Mouse (Mus musculus) gonadal fat pad, adult 2 months (tissue): Measurements from ENCODE around the gene Osbp2. TPM values are rescaled to one million over a fixed set of nuclear protein-coding genes. Genes with fewer than 3 reads are reported as not detected.

Experiments
- DNase-seq: peaks from one replicate; pipeline ENCODE4 v3.0.0-alpha.2; 2012; ENCODE audit warnings: low read depth
- polyA plus RNA-seq: library from polyadenylated mRNA; depleted of rRNA; stranded (reverse); fragments of >200 nt; gene quantifications from 2 replicates; pipeline ENCODE4 v1.2.3, GENCODE M21; 2012

The Osbp2 gene
- polyA plus RNA-seq, 1 experiment = 8.6 TPM

DNA sequence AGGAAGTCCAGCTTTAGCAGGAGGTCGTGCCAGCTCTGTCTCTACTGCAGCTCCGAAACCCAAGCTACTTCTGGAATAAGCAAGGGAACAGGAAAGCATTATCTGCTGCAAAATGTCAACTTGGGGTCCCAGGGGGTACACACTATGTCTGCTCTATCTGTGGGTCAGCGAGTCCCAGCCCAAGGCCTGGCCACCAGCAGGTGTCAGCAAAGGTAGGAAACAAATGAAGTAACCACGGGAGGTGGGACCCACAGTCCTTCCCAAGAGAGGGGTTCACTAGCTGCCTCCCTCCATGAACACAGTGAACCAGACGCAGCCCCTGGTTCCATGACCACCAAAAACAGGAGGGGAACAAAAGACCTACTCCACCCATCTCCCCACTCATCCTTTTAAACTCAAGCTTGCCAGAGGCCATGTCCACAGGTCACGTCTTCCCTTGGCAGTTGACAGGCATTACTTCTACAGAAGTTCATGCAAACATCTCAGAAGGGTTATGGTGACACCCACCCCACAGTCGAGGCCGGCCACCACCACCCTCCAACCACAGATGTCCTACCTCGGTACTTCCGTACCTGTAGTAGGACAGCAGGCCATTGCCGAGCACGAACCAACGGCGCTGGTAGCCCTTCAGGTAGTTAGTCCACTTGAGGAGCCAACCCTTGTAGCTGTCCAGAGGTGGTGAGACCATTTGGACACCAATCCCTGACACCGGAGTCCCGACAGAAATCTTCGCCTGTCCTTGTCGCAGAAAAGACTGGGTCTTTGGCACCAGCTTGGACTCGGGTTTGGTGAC, 846 bp downstream of the Osbp2 start:
- no peak for DNase-seq

DNA sequence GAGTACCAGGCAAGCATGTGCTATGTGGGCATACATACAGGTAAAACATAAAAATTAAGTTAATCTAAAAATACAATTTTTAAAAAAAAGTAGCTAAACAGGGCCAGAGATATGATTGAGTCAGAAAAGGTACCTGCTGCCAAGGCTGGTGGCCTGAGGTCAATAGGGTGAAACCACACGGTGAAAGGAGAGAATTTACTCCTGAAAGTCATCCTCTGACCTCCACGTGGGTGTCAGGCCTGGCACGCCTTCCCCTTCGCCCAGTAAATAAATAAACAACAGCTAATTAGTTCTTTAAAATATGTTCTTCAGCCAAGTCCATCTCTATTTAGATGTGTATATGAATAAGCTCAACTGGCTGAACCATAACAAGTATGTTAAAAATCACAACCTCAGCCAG, 3.3 kb downstream of the Osbp2 start:
- DNase-seq = no peak

DNA sequence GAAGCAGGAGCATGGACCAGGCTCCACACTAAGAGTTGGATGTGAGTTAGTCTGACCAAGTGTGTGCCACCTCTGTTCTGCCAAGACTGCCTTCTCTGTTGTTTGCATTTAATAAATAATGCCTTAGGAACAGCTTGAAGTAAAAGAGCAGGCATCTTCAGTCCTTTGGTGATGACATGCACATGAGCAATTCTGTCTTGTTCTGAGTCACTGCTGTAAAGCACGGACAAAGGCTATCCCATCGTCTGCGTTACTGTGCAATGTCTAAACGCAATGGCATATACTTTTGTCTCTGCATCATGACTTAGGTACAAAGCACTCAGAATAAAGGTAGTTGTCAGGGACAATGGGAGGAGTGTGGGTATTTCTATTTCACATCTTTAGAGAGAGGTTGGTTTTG, 3.9 kb downstream of the Osbp2 start:
- no peak for DNase-seq

- DNase-seq = no peak
Observed at GRCm38 (mm10) chr11:3857902-3858301, 5.8 kb downstream of the Osbp2 start.

- DNase-seq = no peak
Observed at GRCm38 (mm10) chr11:3855846-3856245, 7.9 kb downstream of the Osbp2 start.

GRCm38 (mm10) chr11:3854156-3854555, 9.5 kb downstream of the Osbp2 start:
- DNase-seq = no peak

DNA sequence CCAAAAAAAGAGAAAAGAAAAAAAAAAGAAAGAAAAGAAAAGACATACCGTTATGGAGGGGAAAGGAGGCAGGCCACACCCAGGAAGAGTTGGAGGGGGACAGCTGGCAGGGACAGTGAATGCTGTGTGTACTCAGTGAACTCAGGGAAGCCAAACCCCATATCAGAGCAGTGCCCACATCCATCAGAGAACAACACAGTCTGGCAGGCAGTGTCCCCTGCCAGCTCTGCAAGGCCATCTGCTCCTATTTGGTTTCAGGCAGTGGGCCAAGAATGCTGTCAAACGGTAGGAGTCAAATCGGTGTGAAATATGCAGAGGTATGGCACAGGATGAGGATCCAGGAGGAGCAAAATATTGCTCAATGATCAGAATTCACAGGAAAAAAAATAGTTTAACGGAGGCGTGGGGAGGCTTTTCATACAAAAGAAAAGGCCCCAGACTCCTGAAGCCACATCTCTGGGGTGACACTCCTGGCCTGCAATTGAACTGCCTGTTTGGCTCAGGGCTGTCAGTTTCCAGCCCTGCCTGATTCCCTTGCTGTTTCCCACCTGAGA, 10.1 kb downstream of the Osbp2 start:
- no peak for DNase-seq

- no peak for DNase-seq
Observed at GRCm38 (mm10) chr11:3853031-3853430, 10.7 kb downstream of the Osbp2 start.

GRCm38 (mm10) chr11:3851872-3852271, 11.8 kb downstream of the Osbp2 start:
- DNase-seq = no peak

- DNase-seq = no peak
Observed at GRCm38 (mm10) chr11:3850746-3851277, 12.9 kb downstream of the Osbp2 start.

DNA sequence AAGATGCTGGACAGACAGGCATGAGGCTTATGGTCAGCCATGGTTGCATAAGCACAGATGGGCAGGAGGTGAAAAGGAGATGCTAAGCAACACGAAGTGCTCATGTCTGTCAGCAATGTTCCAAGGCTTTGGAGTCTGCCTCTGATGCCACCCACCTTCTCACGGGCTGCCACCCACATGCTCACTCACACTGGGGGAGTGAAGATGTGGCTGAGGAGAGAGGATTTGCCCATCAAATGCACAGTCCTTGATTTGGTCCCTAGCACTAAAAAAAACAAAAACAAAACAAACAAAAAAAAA, 13.4 kb downstream of the Osbp2 start:
- no peak for DNase-seq

- DNase-seq = no peak
Observed at GRCm38 (mm10) chr11:3849469-3850314, 14.0 kb downstream of the Osbp2 start.

GRCm38 (mm10) chr11:3846351-3846750, 17.4 kb downstream of the Osbp2 start:
- DNase-seq = no peak

GRCm38 (mm10) chr11:3843943-3844734, 19.6 kb downstream of the Osbp2 start:
- no peak for DNase-seq

DNA sequence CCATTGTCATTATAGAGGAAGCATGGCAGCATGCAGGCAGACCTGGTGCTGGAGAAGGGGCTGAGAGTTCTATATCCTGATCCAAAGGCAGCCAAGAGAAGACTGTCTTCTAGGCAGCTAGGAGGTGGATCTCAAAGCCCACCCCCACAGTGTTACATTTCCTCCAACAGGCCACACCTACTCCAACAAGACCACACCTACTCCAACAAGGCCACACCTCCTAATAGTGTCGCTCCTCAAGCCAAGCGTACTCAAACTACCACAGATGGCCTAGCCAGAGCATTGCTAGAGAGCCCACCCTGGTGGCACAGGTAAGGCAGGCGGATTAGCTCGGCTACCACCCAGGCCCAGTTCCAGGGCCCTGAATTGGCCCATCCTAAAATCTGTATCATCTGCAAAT, 28.4 kb downstream of the Osbp2 start:
- DNase-seq = no peak

DNA sequence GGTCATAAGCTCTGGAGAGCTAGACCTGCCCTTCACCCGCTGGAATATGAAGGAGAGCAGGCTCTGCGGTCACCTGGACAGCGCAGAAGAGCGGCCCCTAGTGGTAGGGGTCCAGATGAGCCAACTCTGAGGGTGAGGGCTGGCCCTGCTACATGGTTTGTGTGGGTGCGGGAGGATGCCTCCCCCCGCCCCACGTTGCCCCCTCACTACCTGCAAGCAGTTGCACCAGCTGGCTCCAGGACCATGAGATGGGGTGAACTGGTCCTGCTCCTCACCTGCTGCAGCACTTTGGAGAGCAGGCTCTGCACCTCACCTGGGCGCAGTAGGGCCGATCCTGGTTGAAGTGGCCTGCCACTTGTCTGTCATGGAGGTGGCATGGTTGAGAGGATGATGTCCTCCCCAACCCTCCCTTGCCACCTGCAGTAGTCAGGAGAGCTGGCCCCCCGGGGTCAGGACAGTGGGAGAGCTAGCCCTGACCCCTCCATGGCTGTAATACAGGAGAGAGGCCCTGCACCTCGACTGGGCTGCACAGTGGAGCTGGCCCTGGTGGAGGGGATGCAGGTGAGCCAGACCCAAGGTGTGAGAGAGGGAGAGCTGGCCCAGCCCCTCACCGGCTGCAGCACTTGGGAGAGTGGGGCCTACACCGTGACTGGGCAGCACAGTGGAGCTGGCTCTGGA, 29.1 kb downstream of the Osbp2 start:
- DNase-seq = no peak

GRCm38 (mm10) chr11:3833544-3834420, 29.9 kb downstream of the Osbp2 start:
- no peak for DNase-seq

DNA sequence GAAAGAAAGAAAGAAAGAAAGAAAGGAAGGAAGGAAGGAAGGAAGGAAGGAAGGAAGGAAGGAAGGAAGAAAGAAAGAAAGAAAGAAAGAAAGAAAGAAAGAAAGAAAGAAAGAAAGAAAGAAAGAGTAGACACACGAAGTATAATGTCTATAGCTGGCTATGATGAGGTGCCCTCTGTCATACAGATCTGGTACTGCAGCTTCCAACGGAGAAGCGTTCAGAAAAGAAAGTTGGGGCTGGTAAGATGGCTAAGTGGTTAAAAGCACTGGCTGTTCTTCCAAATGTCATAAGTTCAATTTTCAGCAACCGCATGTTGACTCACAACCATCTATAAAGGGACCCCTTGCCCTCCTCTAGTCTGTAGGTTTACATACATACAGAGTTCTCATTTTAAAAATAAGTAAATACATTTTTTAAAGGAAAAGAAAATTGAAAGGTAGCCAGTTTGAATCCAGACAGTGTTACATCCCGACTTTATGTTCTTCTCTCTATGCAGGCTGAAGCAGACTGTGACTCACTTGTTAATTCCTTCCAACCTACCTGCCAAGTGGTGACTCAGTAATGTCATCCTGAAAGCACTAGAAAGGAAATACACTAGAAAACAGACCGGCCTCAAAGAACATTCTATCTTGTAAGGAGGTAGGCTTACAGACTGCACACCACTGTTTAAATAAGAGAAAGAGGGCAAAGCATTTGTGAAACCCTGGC, 31.4 kb downstream of the Osbp2 start:
- DNase-seq = peak; percentile 12

DNA sequence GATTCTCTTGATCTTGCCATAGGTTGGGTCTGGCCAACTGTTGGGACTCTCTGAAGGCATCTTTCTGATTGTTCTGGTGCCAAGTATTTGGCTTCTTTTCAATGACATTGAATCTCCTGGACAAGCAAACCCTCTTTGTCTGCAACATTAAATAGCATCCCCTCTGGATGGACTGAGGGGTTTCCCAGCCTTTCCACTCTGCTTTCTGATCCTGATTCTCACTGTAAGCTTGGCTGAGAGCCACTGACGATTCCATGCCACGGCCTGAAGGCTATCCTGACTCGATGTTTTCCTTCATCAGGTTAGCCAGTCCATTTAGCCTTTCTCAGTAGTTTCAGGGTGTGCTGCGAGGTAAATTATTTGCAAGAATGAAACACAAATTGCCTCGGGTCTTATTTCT, 34.0 kb downstream of the Osbp2 start:
- DNase-seq = no peak

DNA sequence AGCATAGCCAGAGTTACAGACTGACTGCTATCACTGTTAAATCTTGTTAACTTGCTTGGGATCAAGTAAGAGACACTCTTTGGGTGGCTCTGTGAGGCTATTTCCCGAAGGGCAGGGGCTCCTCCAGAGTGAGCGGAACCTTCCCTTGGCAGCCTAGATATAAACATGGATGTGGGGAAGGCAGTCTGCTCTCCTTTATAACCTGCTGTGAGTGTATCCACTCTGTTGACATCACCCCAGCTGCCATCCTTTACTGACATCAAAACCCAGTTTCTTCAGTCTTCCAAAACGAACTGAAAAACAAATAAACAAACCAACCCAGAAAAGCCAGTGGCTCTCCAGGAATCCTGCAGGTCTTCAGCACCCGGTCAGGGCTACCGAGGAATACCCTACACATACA, 39.6 kb downstream of the Osbp2 start:
- DNase-seq = no peak
